Mouse (Mus musculus) heart, embryonic 10.5 days (tissue): ENCODE measurements at regions not wholly inside any gene's neighbourhood (a gene's known extent, or its start where the extent isn't known, plus 50 kb on each side); places are given as distances from the start of the nearest gene placed in this dataset.
"Not testable (repeated sequence)": the region's sequence is repeated elsewhere in the genome, so short reads cannot be mapped to it uniquely, and the experiment has no call there.

Source experiments
- DNase-seq: peaks from one replicate; pipeline ENCODE4 v3.0.0-alpha.2; 2017; ENCODE audit warnings: low spot score
- H3K27ac ChIP-seq: fragments of 300-500 bp; sonication (generic); 2 replicates; pipeline ENCODE4 v1.5.1; 2016; ENCODE audit warnings: mild to moderate bottlenecking
- H3K27me3 ChIP-seq: fragments of 300-500 bp; sonication (generic); 2 replicates; pipeline ENCODE4 v1.6.1; 2016; ENCODE audit warnings: mild to moderate bottlenecking; ENCODE audit not compliant: poor library complexity, insufficient read depth, severe bottlenecking
- H3K36me3 ChIP-seq: fragments of 300-500 bp; sonication (generic); 2 replicates; pipeline ENCODE4 v1.6.1; 2016; ENCODE audit warnings: mild to moderate bottlenecking, moderate library complexity
- H3K4me1 ChIP-seq: fragments of 300-500 bp; sonication (generic); 2 replicates; pipeline ENCODE4 v1.6.1; 2016; ENCODE audit warnings: mild to moderate bottlenecking
- H3K4me3 ChIP-seq: fragments of 300-500 bp; sonication (generic); 2 replicates; pipeline ENCODE4 v1.5.1; 2016; ENCODE audit warnings: mild to moderate bottlenecking, moderate library complexity
- H3K9me3 ChIP-seq: fragments of 300-500 bp; sonication (generic); 2 replicates; pipeline ENCODE4 v1.6.1; 2016; ENCODE audit warnings: mild to moderate bottlenecking, moderate library complexity
- WGBS: fragments of 180-500 bp; shearing (Covaris S2); methylation state at CpG from one replicate; pipeline ENCODE4 v1.1.7; 2016; 5-methylcytosine and 5-hydroxymethylcytosine counted together

GRCm38 (mm10) chr17:13474310-13475094 is 120.1 kb downstream of the Tcp10c start:
- Histone ChIP-seq H3K9me3 (no peaks in the 10 kb centered on the region), H3K4me1 (peaks cover 33% of the 10 kb centered on the region), H3K4me3 (no peak overlapping the region), H3K36me3 (no peaks in the 10 kb centered on the region), H3K27ac (peak overlapping the region; percentile 62), H3K27me3 (no peaks in the 10 kb centered on the region)
- no peak for DNase-seq
- 57% methylated on average over 14 of the region's 14 CpGs for WGBS

- no peaks in the 10 kb centered on the region for H3K36me3 ChIP-seq
- peaks cover 47% of the 10 kb centered on the region for H3K4me1 ChIP-seq
- 31% methylated on average over 5 of the region's 5 CpGs for WGBS
- H3K27me3 ChIP-seq: no peaks in the 10 kb centered on the region
- H3K27ac ChIP-seq: peak overlapping the region; percentile 69
- H3K9me3 ChIP-seq: no peaks in the 10 kb centered on the region
- no peak overlapping the region for H3K4me3 ChIP-seq
- no peak for DNase-seq
These were observed 124.6 kb downstream of the Tcp10c start for GRCm38 (mm10) chr17:13478866-13479571.

- Histone ChIP-seq H3K4me3 (no peak overlapping the region), H3K27ac (peak overlapping the region; percentile 69), H3K36me3 (no peaks in the 10 kb centered on the region), H3K27me3 (no peaks in the 10 kb centered on the region), H3K4me1 (peaks cover 41% of the 10 kb centered on the region), H3K9me3 (no peaks in the 10 kb centered on the region)
- no peak for DNase-seq
- WGBS: 34% methylated on average over 11 of the region's 12 CpGs
These were observed 125.2 kb downstream of the Tcp10c start for GRCm38 (mm10) chr17:13479572-13480063.

GRCm38 (mm10) chr17:13481445-13482085 is 127.2 kb downstream of the Tcp10c start:
- H3K27ac ChIP-seq: peak overlapping the region; percentile 72
- no peak for DNase-seq
- no peak overlapping the region for H3K4me3 ChIP-seq
- 80% methylated on average over 7 of the region's 7 CpGs for WGBS
- no peaks in the 10 kb centered on the region for H3K36me3 ChIP-seq
- no peaks in the 10 kb centered on the region for H3K9me3 ChIP-seq
- peaks cover 37% of the 10 kb centered on the region for H3K4me1 ChIP-seq
- H3K27me3 ChIP-seq: no peaks in the 10 kb centered on the region

- 76% methylated on average over 3 of the region's 3 CpGs for WGBS
- no peak for DNase-seq
- Histone ChIP-seq H3K27ac (peak overlapping the region; percentile 72; the same call in 1 of the 2 replicates), H3K27me3 (no peaks in the 10 kb centered on the region), H3K4me3 (no peak overlapping the region), H3K9me3 (no peaks in the 10 kb centered on the region), H3K36me3 (no peaks in the 10 kb centered on the region), H3K4me1 (peaks cover 37% of the 10 kb centered on the region)
These were observed 127.8 kb downstream of the Tcp10c start for GRCm38 (mm10) chr17:13482136-13482535.

GRCm38 (mm10) chr17:13487291-13488215 is 133.2 kb downstream of the Tcp10c start:
- Histone ChIP-seq H3K4me1 (peaks cover 30% of the 10 kb centered on the region), H3K36me3 (no peaks in the 10 kb centered on the region), H3K27me3 (no peaks in the 10 kb centered on the region), H3K9me3 (no peaks in the 10 kb centered on the region), H3K27ac (peak overlapping the region; percentile 89), H3K4me3 (no peak overlapping the region)
- DNase-seq: peak; percentile 91
- 46% methylated on average over 10 of the region's 10 CpGs for WGBS

- H3K36me3 ChIP-seq: no peaks in the 10 kb centered on the region
- WGBS: 49% methylated on average over 9 of the region's 9 CpGs
- H3K27me3 ChIP-seq: no peaks in the 10 kb centered on the region
- H3K9me3 ChIP-seq: no peaks in the 10 kb centered on the region
- no peak overlapping the region for H3K4me3 ChIP-seq
- H3K27ac ChIP-seq: peak overlapping the region; percentile 89
- peaks cover 32% of the 10 kb centered on the region for H3K4me1 ChIP-seq
- peak; percentile 76 for DNase-seq
These were observed 134.4 kb downstream of the Tcp10c start for GRCm38 (mm10) chr17:13488608-13489324.

- not testable (repeated sequence) for H3K4me3 ChIP-seq, H3K27me3 ChIP-seq, DNase-seq, H3K27ac ChIP-seq, H3K9me3 ChIP-seq, H3K36me3 ChIP-seq
- 83% methylated on average over 1 of the region's 1 CpGs for WGBS
- H3K4me1 ChIP-seq: peaks cover 31% of the 10 kb centered on the region
These were observed 137.9 kb downstream of the Tcp10c start for GRCm38 (mm10) chr17:13492239-13492638.

GRCm38 (mm10) chr17:13492649-13493277 is 138.4 kb downstream of the Tcp10c start:
- H3K36me3 ChIP-seq, DNase-seq, H3K4me3 ChIP-seq, H3K9me3 ChIP-seq, H3K27me3 ChIP-seq: not testable (repeated sequence)
- Histone ChIP-seq H3K4me1 (peaks cover 26% of the 10 kb centered on the region), H3K27ac (0 out of 2 replicates have a peak overlapping the region, but pooled peaks have one; percentile 29)
- WGBS: 47% methylated on average over 4 of the region's 7 CpGs

- WGBS: 86% methylated on average over 3 of the region's 3 CpGs
These were observed 139.5 kb downstream of the Tcp10c start for GRCm38 (mm10) chr17:13493866-13494265.

GRCm38 (mm10) chr17:13494475-13494874 is 140.1 kb downstream of the Tcp10c start:
- not testable (repeated sequence) for H3K27ac ChIP-seq, H3K4me3 ChIP-seq, DNase-seq, H3K4me1 ChIP-seq, H3K27me3 ChIP-seq, H3K9me3 ChIP-seq, H3K36me3 ChIP-seq
- WGBS: no CpG with 5 or more reads among the region's 1 CpGs

More at GRCm38 (mm10) chr17:13493866-13494265, 139.5 kb downstream of the Tcp10c start:
- H3K9me3 ChIP-seq, H3K27ac ChIP-seq, H3K4me3 ChIP-seq, H3K27me3 ChIP-seq, DNase-seq, H3K36me3 ChIP-seq: not testable (repeated sequence)
- H3K4me1 ChIP-seq: peaks cover 15% of the 10 kb centered on the region
